Mouse (Mus musculus) kidney, postnatal 0 days (tissue): Measurements from ENCODE around the gene Atp6v0c. TPM values are rescaled to one million over a fixed set of nuclear protein-coding genes. Genes with fewer than 3 reads are reported as not detected.

Experiments
- ATAC-seq: fragments of 200-750 bp; cut with Nextera tagmentation; replicated peaks from 2 replicates; pipeline ENCODE4 v1.8.0; 2017; ENCODE audit warnings: low read depth, moderate number of reproducible peaks, moderate TSS enrichment, moderate library complexity; ENCODE audit not compliant: low FRiP score
- DNase-seq: peaks from one replicate; pipeline ENCODE4 v3.0.0-alpha.2; 2016; ENCODE audit warnings: low spot score
- H3K27ac ChIP-seq: fragments of 300-500 bp; sonication (generic); 2 replicates; pipeline ENCODE4 v1.5.1; 2014; ENCODE audit warnings: mild to moderate bottlenecking
- H3K27me3 ChIP-seq: fragments of 300-500 bp; sonication (generic); 2 replicates; pipeline ENCODE4 v1.6.1; 2014; ENCODE audit warnings: low read length, mixed read lengths; ENCODE audit not compliant: insufficient read depth
- H3K36me3 ChIP-seq: fragments of 300-500 bp; sonication (generic); 2 replicates; pipeline ENCODE4 v1.6.1; 2014; ENCODE audit warnings: low read length, mixed read lengths; ENCODE audit not compliant: insufficient read depth
- H3K4me1 ChIP-seq: fragments of 300-500 bp; sonication (generic); replicated peaks from 2 replicates; pipeline ENCODE4 v1.6.1; 2014; ENCODE audit warnings: antibody characterized with exemption, low read length, mixed read lengths; ENCODE audit not compliant: insufficient read depth
- H3K4me2 ChIP-seq: fragments of 300-500 bp; sonication (generic); 2 replicates; pipeline ENCODE4 v1.6.1; 2014; ENCODE audit warnings: mild to moderate bottlenecking, low read length, moderate library complexity, mixed read lengths
- H3K4me3 ChIP-seq: fragments of 300-500 bp; sonication (generic); replicated peaks from 2 replicates; pipeline ENCODE4 v1.5.1; 2014; ENCODE audit warnings: low read depth, low read length
- H3K9ac ChIP-seq: fragments of 300-500 bp; sonication (generic); 2 replicates; pipeline ENCODE4 v1.6.1; 2014; ENCODE audit warnings: low read depth, low read length
- H3K9me3 ChIP-seq: fragments of 300-500 bp; sonication (generic); replicated peaks from 2 replicates; pipeline ENCODE4 v1.6.1; 2016; ENCODE audit warnings: low read length, inconsistent platforms, mixed read lengths
- CTCF ChIP-seq: IDR thresholded peaks from 2 replicates; pipeline ENCODE4 v1.5.1; 2016; ENCODE audit warnings: antibody characterized with exemption, low read depth, mild to moderate bottlenecking, moderate library complexity
- WGBS: fragments of 180-500 bp; shearing (Covaris S2); extraction: QIAGEN DNeasy Blood & Tissue Kit; methylation state at CpG from one replicate; pipeline ENCODE4 v1.1.7; 2014; 5-methylcytosine and 5-hydroxymethylcytosine counted together
- polyA plus RNA-seq: library from polyadenylated mRNA; unstranded; fragments of >200 nt; fragmentation: Nextera tagmentation; extraction: Ambion mirVana; gene quantifications from 2 replicates; pipeline ENCODE4 v1.2.1, GENCODE M21; 2015

The Atp6v0c gene
- polyA plus RNA-seq, 1 experiment from 2014 or later: 974 TPM

DNA sequence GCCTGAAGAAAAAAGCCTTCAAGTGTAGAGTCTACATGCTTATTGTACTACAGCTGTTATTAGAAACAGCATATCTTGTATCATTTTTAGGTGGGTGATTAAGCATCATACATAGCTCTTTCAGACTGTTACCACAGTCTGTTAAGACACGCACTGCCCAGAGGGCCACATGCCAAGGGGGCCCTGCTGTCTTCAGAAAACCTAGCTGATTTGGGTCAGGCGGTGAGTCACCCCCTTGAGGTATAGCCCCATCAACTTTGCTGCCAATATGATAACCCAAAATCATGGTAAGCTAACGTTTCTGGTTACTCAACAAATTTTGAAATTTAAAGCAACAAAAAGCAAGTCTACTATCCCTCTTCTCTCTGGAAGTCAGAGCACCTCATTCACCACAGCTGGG, 50.1 kb downstream of the Atp6v0c start:
- no peaks in the 10 kb centered on the region for H3K27me3 ChIP-seq
- no peak for TF ChIP-seq CTCF
- 86% methylated on average over 3 of the region's 3 CpGs for WGBS

More for the DNA sequence above, 50.1 kb downstream of the Atp6v0c start:
- Histone ChIP-seq H3K4me1 (no peaks in the 10 kb centered on the region), H3K27ac (no peak overlapping the region), H3K4me2 (no peak overlapping the region), H3K9ac (no peak overlapping the region), H3K9me3 (no peaks in the 10 kb centered on the region), H3K36me3 (no peaks in the 10 kb centered on the region), H3K4me3 (no peak overlapping the region)
- ATAC-seq: no peak
- no peak for DNase-seq

Other genes starting within 250 kb of the Atp6v0c start
- not detected in 2 replicates for gene Sbp, start 228.0 kb downstream of the Atp6v0c start, polyA plus RNA-seq
- not detected in 2 replicates for gene Sbpl, start 214.4 kb downstream of the Atp6v0c start, polyA plus RNA-seq
- gene Prss30, start 189.1 kb downstream of the Atp6v0c start, polyA plus RNA-seq: 0.18 and 0.25 TPM in 2 replicates
- 0.43 and 0.72 TPM in 2 replicates for gene Prss22, start 171.6 kb downstream of the Atp6v0c start, polyA plus RNA-seq
- 0.68 and 0.78 TPM in 2 replicates for gene Prss27, start 131.6 kb downstream of the Atp6v0c start, polyA plus RNA-seq
- 47.6 and 51.2 TPM in 2 replicates for gene Kctd5, start 96.2 kb downstream of the Atp6v0c start, polyA plus RNA-seq
- 28.7 and 29.4 TPM in 2 replicates for gene Pdpk1, start 18.8 kb downstream of the Atp6v0c start, polyA plus RNA-seq
- 47.9 and 52.5 TPM in 2 replicates for gene Amdhd2, start 5.9 kb downstream of the Atp6v0c start, polyA plus RNA-seq
- 2.3 and 2.5 TPM in 2 replicates for gene Tbc1d24, start 35.9 kb upstream of the Atp6v0c start, polyA plus RNA-seq
- gene Ntn3, start 39.8 kb upstream of the Atp6v0c start, polyA plus RNA-seq: 2.7 and 4.0 TPM in 2 replicates
- gene Tedc2, start 51.1 kb upstream of the Atp6v0c start, polyA plus RNA-seq: 6.1 and 6.7 TPM in 2 replicates
- 18.3 and 23.2 TPM in 2 replicates for gene Ccnf, start 81.8 kb upstream of the Atp6v0c start, polyA plus RNA-seq
- gene Abca17, start 181.4 kb upstream of the Atp6v0c start, polyA plus RNA-seq: not detected in 2 replicates
- 21.8 TPM in 2 replicates for gene Abca3, start 182.2 kb upstream of the Atp6v0c start, polyA plus RNA-seq
- 191 and 203 TPM in 2 replicates for gene Rnps1, start 244.9 kb upstream of the Atp6v0c start, polyA plus RNA-seq